Mouse (Mus musculus) erythroblast, embryonic 14.5 days (primary cell): Measurements from ENCODE around the gene Elavl4. TPM values are rescaled to one million over a fixed set of nuclear protein-coding genes. Genes with fewer than 3 reads are reported as not detected.

Experiments
- H3K27me3 ChIP-seq: 2 replicates; pipeline ENCODE4 v1.6.1; 2012; ENCODE audit warnings: inconsistent platforms; ENCODE audit not compliant: control insufficient read depth
- H3K36me3 ChIP-seq: 2 replicates; pipeline ENCODE4 v1.6.1; 2012; ENCODE audit warnings: mild to moderate bottlenecking, inconsistent platforms; ENCODE audit not compliant: control insufficient read depth
- H3K4me1 ChIP-seq: 2 replicates; pipeline ENCODE4 v1.6.1; 2012; ENCODE audit warnings: inconsistent platforms; ENCODE audit not compliant: control insufficient read depth
- H3K4me3 ChIP-seq: replicated peaks from 2 replicates; pipeline ENCODE3; 2012; ENCODE audit warnings: moderate library complexity, mild to moderate bottlenecking, inconsistent platforms
- H3K9me3 ChIP-seq: 2 replicates; pipeline ENCODE4 v1.6.1; 2012; ENCODE audit warnings: low read length, inconsistent platforms, mixed read lengths; ENCODE audit not compliant: control insufficient read depth
- GATA1 ChIP-seq: IDR thresholded peaks from 2 replicates; pipeline ENCODE4 v1.6.1; 2012; ENCODE audit warnings: low read length, inconsistent platforms, mixed read lengths
- TAL1 ChIP-seq: IDR thresholded peaks from 3 replicates; pipeline ENCODE4 v1.6.1; 2012; ENCODE audit warnings: low read length, inconsistent platforms, mixed read lengths
- polyA plus RNA-seq: library from polyadenylated mRNA; stranded (reverse); fragments of >175 nt; gene quantifications from 2 replicates; pipeline ENCODE4 v1.2.3, GENCODE M21; 2012

The Elavl4 gene
- polyA plus RNA-seq, 1 experiment: not detected

DNA sequence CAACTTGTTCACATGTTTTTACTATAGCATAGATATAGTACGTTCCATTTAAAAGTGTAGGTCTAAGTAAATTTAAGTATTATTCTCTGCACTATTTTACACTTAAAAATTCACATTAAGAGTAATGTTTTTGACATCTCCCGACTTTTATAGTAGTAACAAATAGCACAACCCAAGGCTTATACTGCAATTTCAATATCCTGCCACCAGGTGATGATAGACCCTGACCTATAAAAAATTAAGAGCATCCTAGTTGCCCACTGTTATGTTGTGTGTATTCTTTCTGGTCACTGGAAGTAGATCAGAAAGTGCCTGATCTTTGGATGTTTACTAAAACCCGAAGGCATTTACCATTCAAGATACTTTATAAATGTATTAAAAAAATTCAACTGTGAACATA lies 55.9 kb downstream of the Elavl4 start:
- Histone ChIP-seq H3K27me3 (no peaks in the 10 kb centered on the region), H3K4me1 (no peaks in the 10 kb centered on the region), H3K4me3 (no peak overlapping the region), H3K36me3 (no peaks in the 10 kb centered on the region), H3K9me3 (no peaks in the 10 kb centered on the region)
- no peak for TF ChIP-seq TAL1
- no peak for TF ChIP-seq GATA1

DNA sequence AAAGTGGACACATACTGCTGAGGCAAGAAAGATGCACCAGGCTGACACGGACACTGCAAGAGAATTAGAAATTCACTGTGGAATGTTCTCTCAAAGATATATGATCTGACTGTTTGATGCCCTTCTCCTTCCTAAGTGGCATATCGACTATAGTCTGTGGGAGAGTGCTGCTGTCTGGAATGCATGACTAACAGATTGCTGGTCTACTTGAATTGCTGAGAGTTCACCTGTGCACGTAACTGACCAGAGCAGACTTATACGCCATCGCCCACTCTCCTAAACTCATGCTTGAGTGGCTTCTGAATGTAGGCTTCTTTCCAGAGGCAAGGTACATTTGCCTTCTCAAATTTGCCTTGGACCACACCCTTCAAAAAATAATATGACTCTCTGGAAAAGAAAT lies 58.5 kb downstream of the Elavl4 start:
- TF ChIP-seq TAL1 (no peak), GATA1 (no peak)
- no peaks in the 10 kb centered on the region for H3K4me1 ChIP-seq

DNA sequence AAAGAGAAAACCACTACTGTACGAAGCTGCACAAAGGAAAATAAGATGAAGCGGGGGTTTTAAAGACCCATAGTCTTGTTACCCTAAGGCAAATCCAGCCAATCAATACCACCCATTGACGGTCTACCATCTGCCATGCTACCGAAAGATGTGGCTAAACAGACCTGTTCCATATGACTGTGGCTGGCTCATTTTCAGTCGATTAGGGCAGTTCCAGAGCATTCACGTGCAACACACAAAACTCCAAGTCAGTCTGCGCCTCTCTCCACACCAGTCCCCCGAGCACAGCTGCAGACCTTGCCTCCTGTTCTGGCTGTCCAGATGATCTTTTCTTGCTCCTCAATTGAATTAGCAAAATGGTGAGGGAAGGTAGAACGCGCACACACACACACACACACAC lies 59.2 kb downstream of the Elavl4 start:
- Histone ChIP-seq H3K4me1 (no peaks in the 10 kb centered on the region), H3K36me3 (no peaks in the 10 kb centered on the region), H3K4me3 (no peak overlapping the region), H3K27me3 (no peaks in the 10 kb centered on the region), H3K9me3 (no peaks in the 10 kb centered on the region)
- TF ChIP-seq TAL1 (no peak), GATA1 (no peak)

More for the DNA sequence above, 58.5 kb downstream of the Elavl4 start:
- H3K4me3 ChIP-seq: no peak overlapping the region
- no peaks in the 10 kb centered on the region for H3K27me3 ChIP-seq
- H3K36me3 ChIP-seq: no peaks in the 10 kb centered on the region
- H3K9me3 ChIP-seq: no peaks in the 10 kb centered on the region

DNA sequence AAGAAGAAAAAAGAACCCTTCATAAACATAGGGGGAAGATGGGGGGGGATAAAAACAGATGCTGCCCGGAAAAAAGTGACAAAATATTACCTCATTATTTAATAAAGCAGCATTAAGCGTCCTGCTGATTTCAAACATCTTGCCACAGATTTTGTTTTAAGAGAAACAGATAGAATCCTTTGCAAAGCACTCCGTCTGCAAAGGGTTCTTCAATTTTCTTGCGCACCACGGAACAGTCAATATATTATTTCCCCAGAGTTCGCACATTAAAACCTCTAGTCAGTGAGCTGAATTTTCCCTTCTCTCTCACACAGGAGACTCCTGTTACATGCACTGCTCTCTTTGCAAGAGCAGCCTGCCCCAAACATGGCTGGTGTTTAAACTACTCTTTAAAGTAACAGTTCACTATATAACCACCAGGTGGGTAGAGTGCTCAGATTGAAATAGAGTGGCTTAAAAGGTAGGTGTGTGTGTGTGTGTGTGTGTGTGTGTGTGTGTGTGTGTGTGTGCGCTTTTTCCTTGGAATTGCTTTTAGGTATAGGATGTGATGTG lies 61.1 kb downstream of the Elavl4 start:
- H3K9me3 ChIP-seq: no peaks in the 10 kb centered on the region
- no peaks in the 10 kb centered on the region for H3K4me1 ChIP-seq
- TF ChIP-seq TAL1 (no peak), GATA1 (no peak)
- no peak overlapping the region for H3K4me3 ChIP-seq
- no peaks in the 10 kb centered on the region for H3K36me3 ChIP-seq
- H3K27me3 ChIP-seq: peaks cover 5% of the 10 kb centered on the region

DNA sequence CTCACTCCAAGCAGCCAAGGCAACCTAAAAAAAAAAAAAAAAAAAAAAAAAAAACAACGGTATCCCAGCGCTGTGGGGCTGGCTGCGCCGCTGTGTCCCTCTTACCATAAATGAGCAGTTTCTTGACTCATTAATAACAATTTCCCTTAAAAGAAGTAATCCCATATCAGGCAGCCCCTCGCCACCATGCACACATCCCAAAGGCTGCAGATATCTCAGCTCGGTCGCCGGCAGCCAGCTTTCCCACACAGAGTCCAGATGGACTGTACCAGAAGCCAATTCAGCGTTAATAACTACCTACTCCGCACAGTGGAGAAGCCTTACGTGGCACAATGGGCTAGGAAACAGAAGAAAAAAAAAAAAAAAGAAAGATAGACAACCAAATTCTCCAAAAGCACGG lies 61.7 kb downstream of the Elavl4 start:
- TF ChIP-seq TAL1 (no peak), GATA1 (no peak)
- H3K36me3 ChIP-seq: no peaks in the 10 kb centered on the region
- peaks cover 5% of the 10 kb centered on the region for H3K27me3 ChIP-seq
- H3K4me3 ChIP-seq: no peak overlapping the region
- no peaks in the 10 kb centered on the region for H3K4me1 ChIP-seq
- no peaks in the 10 kb centered on the region for H3K9me3 ChIP-seq

DNA sequence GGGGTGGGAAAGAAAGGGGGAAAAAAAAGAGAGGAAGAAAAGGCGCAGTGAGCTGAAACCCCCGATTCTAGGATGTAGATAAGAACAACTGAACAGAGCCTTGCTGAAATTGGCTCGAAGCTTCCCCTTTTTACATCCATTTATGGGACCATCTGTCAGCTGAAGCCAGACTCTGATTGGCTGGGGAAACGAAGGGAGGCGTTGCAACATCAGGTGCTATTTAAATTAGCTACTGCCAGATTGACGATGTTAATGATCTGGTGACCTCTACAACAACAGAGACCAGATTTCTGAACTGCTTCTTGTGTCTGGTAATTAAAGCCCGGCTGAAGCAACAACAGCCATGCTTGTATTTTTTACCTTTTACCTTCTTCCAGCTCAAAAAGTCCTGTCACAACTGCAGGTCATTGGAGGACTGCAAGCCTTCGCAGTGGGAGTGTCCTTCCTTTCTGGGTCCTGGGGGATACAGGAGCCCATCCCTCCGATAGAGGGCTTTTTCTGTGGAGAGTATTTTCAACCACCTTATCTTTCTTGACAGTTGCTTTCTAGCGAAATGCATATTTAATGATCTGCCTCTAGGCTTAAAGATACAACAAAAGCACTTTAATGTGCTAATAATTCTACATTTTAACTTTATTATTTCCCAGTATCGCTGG lies 64.2 kb downstream of the Elavl4 start:
- TF ChIP-seq GATA1 (no peak), TAL1 (no peak)
- Histone ChIP-seq H3K4me1 (no peaks in the 10 kb centered on the region), H3K4me3 (no peak overlapping the region), H3K9me3 (no peaks in the 10 kb centered on the region), H3K27me3 (peaks cover 5% of the 10 kb centered on the region), H3K36me3 (no peaks in the 10 kb centered on the region)

DNA sequence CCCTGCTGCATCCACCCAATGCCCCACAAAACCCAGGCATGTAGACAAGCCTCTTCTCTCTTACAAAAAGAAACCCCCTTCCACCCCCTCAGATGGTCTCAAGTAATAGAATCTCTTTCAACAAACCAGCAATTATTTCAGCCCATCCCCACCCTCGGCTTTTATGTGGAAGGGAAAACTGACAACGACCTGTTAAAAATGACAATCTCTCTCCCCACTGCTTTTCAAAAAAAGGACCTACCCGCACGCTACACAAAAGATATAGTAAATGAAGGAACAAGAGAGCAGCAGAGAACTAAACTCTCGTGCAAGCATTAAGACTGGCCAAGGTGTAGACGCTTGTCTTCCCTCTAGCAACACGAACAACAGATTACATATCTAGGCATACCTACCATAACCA lies 64.9 kb downstream of the Elavl4 start:
- no peak for TF ChIP-seq GATA1
- TF ChIP-seq TAL1: no peak
- peaks cover 5% of the 10 kb centered on the region for H3K27me3 ChIP-seq

DNA sequence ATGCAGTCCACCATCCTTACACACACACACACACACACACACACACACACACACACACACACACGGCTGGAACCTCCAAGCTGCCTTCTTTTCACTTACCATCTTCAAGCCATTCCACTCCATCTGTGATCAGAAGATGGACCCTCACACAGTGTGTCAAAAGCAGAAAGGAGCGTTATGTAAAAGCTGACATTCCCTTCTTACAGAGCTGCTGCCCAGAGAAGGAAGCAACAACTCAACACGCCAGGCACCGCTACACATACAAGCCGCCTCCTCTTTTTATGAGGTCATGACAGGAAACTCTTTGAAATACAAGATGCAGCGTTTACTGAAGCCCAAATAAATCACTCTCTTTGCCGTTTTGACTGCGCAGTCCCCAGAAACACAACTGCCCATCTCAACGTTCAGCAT lies 65.3 kb downstream of the Elavl4 start:
- H3K9me3 ChIP-seq: no peaks in the 10 kb centered on the region
- no peaks in the 10 kb centered on the region for H3K36me3 ChIP-seq
- TF ChIP-seq TAL1 (no peak), GATA1 (no peak)
- H3K4me1 ChIP-seq: no peaks in the 10 kb centered on the region
- no peak overlapping the region for H3K4me3 ChIP-seq
- peaks cover 5% of the 10 kb centered on the region for H3K27me3 ChIP-seq

More for the DNA sequence above, 64.9 kb downstream of the Elavl4 start:
- H3K4me1 ChIP-seq: no peaks in the 10 kb centered on the region
- no peak overlapping the region for H3K4me3 ChIP-seq
- no peaks in the 10 kb centered on the region for H3K36me3 ChIP-seq
- H3K9me3 ChIP-seq: no peaks in the 10 kb centered on the region

DNA sequence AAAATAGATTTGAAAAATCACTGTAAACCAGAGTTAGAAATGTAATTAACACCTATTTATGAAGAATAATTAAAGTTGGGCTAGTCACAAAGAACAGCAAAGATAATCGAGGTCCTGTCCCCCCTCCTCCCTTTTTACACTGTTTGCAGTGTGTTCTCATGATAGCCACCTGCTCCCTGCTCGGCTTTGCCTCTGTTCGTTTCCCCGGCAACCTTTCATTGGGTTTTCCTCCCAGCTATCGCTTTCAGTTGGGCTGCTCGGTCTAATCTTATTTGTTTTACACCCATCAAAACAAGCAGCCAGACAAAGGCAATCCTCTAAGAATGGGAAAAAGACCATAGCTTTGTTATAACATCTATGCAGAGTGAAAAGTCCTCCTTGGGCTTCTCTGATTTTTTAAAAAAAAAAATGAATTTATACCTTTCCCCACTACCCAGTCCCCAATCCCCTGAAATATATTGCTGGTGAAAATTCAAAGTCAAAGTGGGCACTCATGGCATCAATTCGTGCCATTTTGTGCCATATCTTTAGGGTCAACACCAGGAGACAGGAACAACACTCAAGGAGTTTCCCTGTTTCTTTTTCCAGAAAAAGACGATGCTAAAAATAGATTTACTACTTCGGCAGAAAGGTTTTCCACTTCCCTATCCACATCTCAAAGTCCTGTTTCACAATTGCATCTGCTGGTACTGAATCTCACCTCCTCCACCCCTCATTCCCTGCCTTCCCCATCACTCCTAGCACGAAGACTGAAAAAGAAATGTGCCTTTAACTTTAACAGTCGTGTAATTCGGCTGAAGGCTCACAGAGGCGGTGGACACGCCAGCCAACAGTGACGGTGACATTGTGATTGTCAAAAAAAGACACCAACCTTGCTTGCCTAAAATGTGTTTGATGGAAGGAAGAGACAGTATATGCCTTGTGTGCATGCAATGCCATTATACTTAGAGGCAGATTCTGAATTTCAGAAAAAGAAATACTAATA lies 66.1 kb downstream of the Elavl4 start:
- Histone ChIP-seq H3K9me3 (no peaks in the 10 kb centered on the region), H3K27me3 (peaks cover 5% of the 10 kb centered on the region), H3K36me3 (no peaks in the 10 kb centered on the region), H3K4me1 (no peaks in the 10 kb centered on the region), H3K4me3 (no peak overlapping the region)
- TF ChIP-seq GATA1 (no peak), TAL1 (no peak)
